Mouse (Mus musculus): ENCODE results near the gene Emp2. TPM values are rescaled to one million over a fixed set of nuclear protein-coding genes. Genes with fewer than 3 reads are reported as not detected.
A peak's percentile ranks its signal among the peaks of the same experiment; 100 is the strongest.

Gene Emp2
- 1.6 and 2.0 TPM in 2 replicates for polyA plus RNA-seq (2014; fragmentation: Nextera tagmentation; extraction: Ambion mirVana)

GRCm38 (mm10) chr16:10313646-10314088, at the start of gene Emp2:
Gene Emp2 (minus strand): TSS chr16:10313968.
- WGBS, result under 1% methylated on average over 36 of the region's 40 CpGs
- ATAC-seq (ENCODE audit: insufficient read depth, low FRiP score, low TSS enrichment) (peak; percentile 55), DNase-seq (ENCODE audit: low spot score) (peak; percentile 58)
- Histone ChIP-seq H3K27me3 (ENCODE audit: control insufficient read depth, insufficient read depth, low read length) (peaks cover 6% of the 10 kb centered on the region; the same call in 1 of the 2 replicates), H3K9ac (ENCODE audit: low read length) (peak within 1 kb of the TSS; percentile 47), H3K9me3 (ENCODE audit: control insufficient read depth, low read length) (no peaks in the 10 kb centered on the region), H3K27ac (ENCODE audit: low read depth, low read length) (no peak within 1 kb of the TSS), H3K4me3 (ENCODE audit: low read depth, low read length) (peak within 1 kb of the TSS; percentile 38), H3K4me1 (ENCODE audit: control insufficient read depth, insufficient read depth, low read length) (peaks cover 3% of the 10 kb centered on the region; the same call in 1 of the 2 replicates), H3K4me2 (ENCODE audit: low read depth) (peak within 1 kb of the TSS; percentile 84), H3K36me3 (ENCODE audit: control insufficient read depth, insufficient read depth, low read length) (no peaks in the 10 kb centered on the region)

- ATAC-seq (ENCODE audit: insufficient read depth, low FRiP score, low TSS enrichment) (no peak), DNase-seq (ENCODE audit: low spot score) (no peak)
- WGBS, result 83% methylated on average over 1 of the region's 1 CpGs
- Histone ChIP-seq H3K4me2 (ENCODE audit: low read depth) (no peak overlapping the region), H3K27me3 (ENCODE audit: control insufficient read depth, insufficient read depth, low read length) (no peaks in the 10 kb centered on the region), H3K4me1 (ENCODE audit: control insufficient read depth, insufficient read depth, low read length) (no peaks in the 10 kb centered on the region), H3K9me3 (ENCODE audit: control insufficient read depth, low read length) (no peaks in the 10 kb centered on the region), H3K4me3 (ENCODE audit: low read depth, low read length) (no peak overlapping the region), H3K27ac (ENCODE audit: low read depth, low read length) (no peak overlapping the region), H3K9ac (ENCODE audit: low read length) (no peak overlapping the region), H3K36me3 (ENCODE audit: control insufficient read depth, insufficient read depth, low read length) (no peaks in the 10 kb centered on the region)
These were observed 49.3 kb upstream of the Emp2 start for GRCm38 (mm10) chr16:10363061-10363460.

GRCm38 (mm10) chr16:10359241-10359640, 45.5 kb upstream of the Emp2 start:
- H3K4me3 ChIP-seq (ENCODE audit: low read depth, low read length), result no peak overlapping the region
- H3K36me3 ChIP-seq (ENCODE audit: control insufficient read depth, insufficient read depth, low read length), result no peaks in the 10 kb centered on the region
- DNase-seq (ENCODE audit: low spot score) (no peak), ATAC-seq (ENCODE audit: insufficient read depth, low FRiP score, low TSS enrichment) (no peak)
- WGBS, result 83% methylated on average over 6 of the region's 6 CpGs
- no peaks in the 10 kb centered on the region for H3K4me1 ChIP-seq (ENCODE audit: control insufficient read depth, insufficient read depth, low read length)
- no peaks in the 10 kb centered on the region for H3K9me3 ChIP-seq (ENCODE audit: control insufficient read depth, low read length)
- no peaks in the 10 kb centered on the region for H3K27me3 ChIP-seq (ENCODE audit: control insufficient read depth, insufficient read depth, low read length)
- H3K9ac ChIP-seq (ENCODE audit: low read length), result no peak overlapping the region
- no peak overlapping the region for H3K27ac ChIP-seq (ENCODE audit: low read depth, low read length)
- H3K4me2 ChIP-seq (ENCODE audit: low read depth), result no peak overlapping the region

GRCm38 (mm10) chr16:10358010-10358934, 44.5 kb upstream of the Emp2 start:
- ATAC-seq (ENCODE audit: insufficient read depth, low FRiP score, low TSS enrichment), result peak; percentile 92
- WGBS, result 15% methylated on average over 30 of the region's 30 CpGs
- DNase-seq (ENCODE audit: low spot score), result peak; percentile 90
- H3K4me3 ChIP-seq (ENCODE audit: low read depth, low read length), result peak overlapping the region; percentile 20
- H3K4me2 ChIP-seq (ENCODE audit: low read depth), result peak overlapping the region; percentile 41
- no peak overlapping the region for H3K27ac ChIP-seq (ENCODE audit: low read depth, low read length)
- peak overlapping the region; percentile 28 for H3K9ac ChIP-seq (ENCODE audit: low read length)
- no peaks in the 10 kb centered on the region for H3K27me3 ChIP-seq (ENCODE audit: control insufficient read depth, insufficient read depth, low read length)
- no peaks in the 10 kb centered on the region for H3K4me1 ChIP-seq (ENCODE audit: control insufficient read depth, insufficient read depth, low read length)
- no peaks in the 10 kb centered on the region for H3K36me3 ChIP-seq (ENCODE audit: control insufficient read depth, insufficient read depth, low read length)
- no peaks in the 10 kb centered on the region for H3K9me3 ChIP-seq (ENCODE audit: control insufficient read depth, low read length)

GRCm38 (mm10) chr16:10355004-10355403, 41.2 kb upstream of the Emp2 start:
- Histone ChIP-seq H3K27me3 (ENCODE audit: control insufficient read depth, insufficient read depth, low read length) (no peaks in the 10 kb centered on the region), H3K4me2 (ENCODE audit: low read depth) (no peak overlapping the region), H3K9me3 (ENCODE audit: control insufficient read depth, low read length) (no peaks in the 10 kb centered on the region), H3K27ac (ENCODE audit: low read depth, low read length) (no peak overlapping the region), H3K9ac (ENCODE audit: low read length) (no peak overlapping the region), H3K36me3 (ENCODE audit: control insufficient read depth, insufficient read depth, low read length) (no peaks in the 10 kb centered on the region), H3K4me1 (ENCODE audit: control insufficient read depth, insufficient read depth, low read length) (no peaks in the 10 kb centered on the region), H3K4me3 (ENCODE audit: low read depth, low read length) (no peak overlapping the region)
- ATAC-seq (ENCODE audit: insufficient read depth, low FRiP score, low TSS enrichment) (no peak), DNase-seq (ENCODE audit: low spot score) (no peak)

- WGBS, result 67% methylated on average over 9 of the region's 9 CpGs
- H3K4me2 ChIP-seq (ENCODE audit: low read depth), result no peak overlapping the region
- no peaks in the 10 kb centered on the region for H3K36me3 ChIP-seq (ENCODE audit: control insufficient read depth, insufficient read depth, low read length)
- no peaks in the 10 kb centered on the region for H3K4me1 ChIP-seq (ENCODE audit: control insufficient read depth, insufficient read depth, low read length)
- H3K27ac ChIP-seq (ENCODE audit: low read depth, low read length), result no peak overlapping the region
- H3K4me3 ChIP-seq (ENCODE audit: low read depth, low read length), result no peak overlapping the region
- H3K27me3 ChIP-seq (ENCODE audit: control insufficient read depth, insufficient read depth, low read length), result no peaks in the 10 kb centered on the region
- H3K9me3 ChIP-seq (ENCODE audit: control insufficient read depth, low read length), result no peaks in the 10 kb centered on the region
- ATAC-seq (ENCODE audit: insufficient read depth, low FRiP score, low TSS enrichment), result no peak
- no peak for DNase-seq (ENCODE audit: low spot score)
- H3K9ac ChIP-seq (ENCODE audit: low read length), result no peak overlapping the region
These were observed 37.4 kb upstream of the Emp2 start for GRCm38 (mm10) chr16:10351050-10351636.

- no peak for ATAC-seq (ENCODE audit: insufficient read depth, low FRiP score, low TSS enrichment)
- H3K4me3 ChIP-seq (ENCODE audit: low read depth, low read length), result no peak overlapping the region
- WGBS, result 90% methylated on average over 8 of the region's 10 CpGs
- H3K4me1 ChIP-seq (ENCODE audit: control insufficient read depth, insufficient read depth, low read length), result no peaks in the 10 kb centered on the region
- no peak overlapping the region for H3K4me2 ChIP-seq (ENCODE audit: low read depth)
- H3K9me3 ChIP-seq (ENCODE audit: control insufficient read depth, low read length), result no peaks in the 10 kb centered on the region
- DNase-seq (ENCODE audit: low spot score), result no peak
- H3K27ac ChIP-seq (ENCODE audit: low read depth, low read length), result no peak overlapping the region
- no peak overlapping the region for H3K9ac ChIP-seq (ENCODE audit: low read length)
- no peaks in the 10 kb centered on the region for H3K36me3 ChIP-seq (ENCODE audit: control insufficient read depth, insufficient read depth, low read length)
- no peaks in the 10 kb centered on the region for H3K27me3 ChIP-seq (ENCODE audit: control insufficient read depth, insufficient read depth, low read length)
These were observed 36.1 kb upstream of the Emp2 start for GRCm38 (mm10) chr16:10349876-10350275.

- no peaks in the 10 kb centered on the region for H3K4me1 ChIP-seq (ENCODE audit: control insufficient read depth, insufficient read depth, low read length)
- H3K4me3 ChIP-seq (ENCODE audit: low read depth, low read length), result no peak overlapping the region
- H3K9ac ChIP-seq (ENCODE audit: low read length), result no peak overlapping the region
- DNase-seq (ENCODE audit: low spot score) (no peak), ATAC-seq (ENCODE audit: insufficient read depth, low FRiP score, low TSS enrichment) (no peak)
- H3K9me3 ChIP-seq (ENCODE audit: control insufficient read depth, low read length), result no peaks in the 10 kb centered on the region
- no peak overlapping the region for H3K27ac ChIP-seq (ENCODE audit: low read depth, low read length)
- no peaks in the 10 kb centered on the region for H3K36me3 ChIP-seq (ENCODE audit: control insufficient read depth, insufficient read depth, low read length)
- H3K4me2 ChIP-seq (ENCODE audit: low read depth), result no peak overlapping the region
- 73% methylated on average over 5 of the region's 5 CpGs for WGBS
- no peaks in the 10 kb centered on the region for H3K27me3 ChIP-seq (ENCODE audit: control insufficient read depth, insufficient read depth, low read length)
These were observed 35.7 kb upstream of the Emp2 start for GRCm38 (mm10) chr16:10349436-10349835.

All from neural tube, embryonic 11.5 days (tissue).